Mouse (Mus musculus) E14TG2a.4 (cell line): ENCODE measurements around the gene C9.

Experiments used
- CTCF ChIP-seq: conservative IDR thresholded peaks from 2 replicates; pipeline ENCODE4 v1.5.1; 2014; ENCODE audit warnings: low read length
- NANOG ChIP-seq: IDR thresholded peaks from 2 replicates; pipeline ENCODE4 v1.6.1; 2014; ENCODE audit warnings: borderline replicate concordance, low read length, mixed read lengths
- POU5F1 ChIP-seq: IDR thresholded peaks from 2 replicates; pipeline ENCODE4 v1.6.1; 2014; ENCODE audit warnings: low read length, borderline replicate concordance

DNA sequence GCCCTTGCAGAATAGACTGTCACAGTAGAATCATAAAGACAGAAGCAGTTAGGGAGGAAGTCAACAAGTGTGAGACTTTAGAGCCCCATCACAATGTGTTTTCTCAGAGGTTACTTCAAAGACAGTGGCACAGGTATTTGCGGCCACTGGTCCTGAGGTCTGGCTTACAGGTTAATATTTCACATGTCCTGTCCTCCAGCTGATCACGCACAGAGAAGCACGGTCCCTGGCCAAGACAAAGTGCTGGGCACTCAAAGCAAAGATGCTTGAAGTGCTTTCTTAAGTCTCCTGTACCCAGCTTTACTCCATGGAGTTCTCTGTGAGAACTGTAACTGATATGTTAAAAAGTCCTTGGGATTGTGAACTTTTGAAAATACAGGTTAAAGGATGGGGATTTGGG lies 35.0 kb upstream of the C9 start:
- TF ChIP-seq CTCF (no peak), NANOG (no peak), POU5F1 (no peak)
